Mouse (Mus musculus) intestine, embryonic 16.5 days (tissue): ENCODE measurements around the gene Mmp20. TPM values are rescaled to one million over a fixed set of nuclear protein-coding genes. Genes with fewer than 3 reads are reported as not detected.
A peak's percentile ranks its signal among the peaks of the same experiment; 100 is the strongest.

Experiments used
- ATAC-seq: fragments of 200-750 bp; cut with Nextera tagmentation; 2 replicates; pipeline ENCODE4 v1.8.0; 2017; ENCODE audit warnings: moderate TSS enrichment, moderate library complexity
- H3K27ac ChIP-seq: fragments of 300-500 bp; sonication (generic); 2 replicates; pipeline ENCODE4 v1.5.1; 2014; ENCODE audit warnings: mild to moderate bottlenecking, low read length
- H3K27me3 ChIP-seq: fragments of 300-500 bp; sonication (generic); replicated peaks from 2 replicates; pipeline ENCODE4 v1.6.1; 2014; ENCODE audit warnings: low read length, control low read depth, mixed read lengths; ENCODE audit not compliant: control insufficient read depth, insufficient read depth
- H3K36me3 ChIP-seq: fragments of 300-500 bp; sonication (generic); 2 replicates; pipeline ENCODE4 v1.6.1; 2014; ENCODE audit warnings: low read length, control low read depth; ENCODE audit not compliant: control insufficient read depth, insufficient read depth
- H3K4me1 ChIP-seq: fragments of 300-500 bp; sonication (generic); 2 replicates; pipeline ENCODE4 v1.6.1; 2014; ENCODE audit warnings: low read length, control low read depth, mixed read lengths; ENCODE audit not compliant: control insufficient read depth, insufficient read depth
- H3K4me2 ChIP-seq: fragments of 300-500 bp; sonication (generic); 2 replicates; pipeline ENCODE4 v1.6.1; 2014; ENCODE audit warnings: low read depth, low read length, control low read depth
- H3K4me3 ChIP-seq: fragments of 300-500 bp; sonication (generic); 2 replicates; pipeline ENCODE4 v1.5.1; 2014; ENCODE audit warnings: mild to moderate bottlenecking, low read length
- H3K9ac ChIP-seq: fragments of 300-500 bp; sonication (generic); 2 replicates; pipeline ENCODE4 v1.6.1; 2014; ENCODE audit warnings: low read depth, low read length
- H3K9me3 ChIP-seq: fragments of 300-500 bp; sonication (generic); 2 replicates; pipeline ENCODE4 v1.6.1; 2016; ENCODE audit warnings: low read length, control low read depth; ENCODE audit not compliant: control insufficient read depth
- WGBS: fragments of 180-500 bp; shearing (Covaris S2); extraction: QIAGEN DNeasy Blood & Tissue Kit; methylation state at CpG from one replicate; pipeline ENCODE4 v1.1.7; 2014; 5-methylcytosine and 5-hydroxymethylcytosine counted together
- polyA plus RNA-seq: library from polyadenylated mRNA; unstranded; fragments of >200 nt; fragmentation: Nextera tagmentation; extraction: Ambion mirVana; gene quantifications from 2 replicates; pipeline ENCODE4 v1.2.1, GENCODE M21; 2015

Gene Mmp20
- polyA plus RNA-seq: 0.22 and 0.24 TPM in 2 replicates

- H3K4me3 ChIP-seq: no peak within 1 kb of the TSS
- no peaks in the 10 kb centered on the region for H3K27me3 ChIP-seq
- H3K36me3 ChIP-seq: no peaks in the 10 kb centered on the region
- no peak within 1 kb of the TSS for H3K9ac ChIP-seq
- H3K9me3 ChIP-seq: no peaks in the 10 kb centered on the region
- H3K4me1 ChIP-seq: no peaks in the 10 kb centered on the region
- no peak within 1 kb of the TSS for H3K27ac ChIP-seq
- no peak within 1 kb of the TSS for H3K4me2 ChIP-seq
- no peak for ATAC-seq
Observed at GRCm38 (mm10) chr9:7627931-7628330, at the start of gene Mmp20. Mmp20 (plus strand) TSS chr9:7628231.

- no peak for ATAC-seq
- H3K27ac ChIP-seq: no peak overlapping the region
- H3K36me3 ChIP-seq: no peaks in the 10 kb centered on the region
- H3K27me3 ChIP-seq: no peaks in the 10 kb centered on the region
- WGBS: 73% methylated on average over 8 of the region's 8 CpGs
- no peak overlapping the region for H3K4me3 ChIP-seq
- no peak overlapping the region for H3K4me2 ChIP-seq
- H3K9ac ChIP-seq: no peak overlapping the region
- H3K4me1 ChIP-seq: 0 out of 2 replicates have a peak, but pooled peaks cover 2% of the 10 kb centered on the region
- H3K9me3 ChIP-seq: no peaks in the 10 kb centered on the region
Observed at GRCm38 (mm10) chr9:7590063-7590462, 38.0 kb upstream of the Mmp20 start.

GRCm38 (mm10) chr9:7593272-7593812 lies 34.7 kb upstream of the Mmp20 start:
- H3K36me3 ChIP-seq: no peaks in the 10 kb centered on the region
- H3K27me3 ChIP-seq: no peaks in the 10 kb centered on the region
- H3K9me3 ChIP-seq: no peaks in the 10 kb centered on the region
- no peak overlapping the region for H3K4me2 ChIP-seq
- no peak overlapping the region for H3K4me3 ChIP-seq
- 0 out of 2 replicates have a peak, but pooled peaks cover 2% of the 10 kb centered on the region for H3K4me1 ChIP-seq
- H3K9ac ChIP-seq: no peak overlapping the region
- no peak overlapping the region for H3K27ac ChIP-seq
- WGBS: 92% methylated on average over 3 of the region's 3 CpGs
- no peak for ATAC-seq

GRCm38 (mm10) chr9:7594816-7595540 lies 33.1 kb upstream of the Mmp20 start:
- H3K27ac ChIP-seq: no peak overlapping the region
- WGBS: 4% methylated on average over 6 of the region's 6 CpGs
- 0 out of 2 replicates have a peak, but pooled peaks cover 2% of the 10 kb centered on the region for H3K4me1 ChIP-seq
- peak overlapping the region; percentile 43 for H3K4me3 ChIP-seq
- no peaks in the 10 kb centered on the region for H3K36me3 ChIP-seq
- ATAC-seq: peak; percentile 100
- no peaks in the 10 kb centered on the region for H3K9me3 ChIP-seq
- peak overlapping the region; percentile 56 for H3K4me2 ChIP-seq
- H3K27me3 ChIP-seq: no peaks in the 10 kb centered on the region
- H3K9ac ChIP-seq: peak overlapping the region; percentile 61; the same call in 1 of the 2 replicates

GRCm38 (mm10) chr9:7602982-7603742 lies 24.9 kb upstream of the Mmp20 start:
- Histone ChIP-seq H3K4me3 (no peak overlapping the region), H3K9me3 (no peaks in the 10 kb centered on the region), H3K4me1 (no peaks in the 10 kb centered on the region), H3K27ac (no peak overlapping the region), H3K27me3 (no peaks in the 10 kb centered on the region), H3K9ac (no peak overlapping the region), H3K36me3 (no peaks in the 10 kb centered on the region), H3K4me2 (no peak overlapping the region)
- 0 out of 2 replicates have a peak, but pooled peaks have one; percentile 26 for ATAC-seq
- WGBS: 2% methylated on average over 3 of the region's 3 CpGs

- ATAC-seq: no peak
- H3K36me3 ChIP-seq: no peaks in the 10 kb centered on the region
Observed at GRCm38 (mm10) chr9:7604005-7604404, 24.0 kb upstream of the Mmp20 start.

GRCm38 (mm10) chr9:7605638-7606037 lies 22.4 kb upstream of the Mmp20 start:
- 88% methylated on average over 12 of the region's 12 CpGs for WGBS
- Histone ChIP-seq H3K27me3 (no peaks in the 10 kb centered on the region), H3K4me3 (no peak overlapping the region), H3K4me1 (no peaks in the 10 kb centered on the region), H3K36me3 (no peaks in the 10 kb centered on the region), H3K4me2 (no peak overlapping the region), H3K9ac (no peak overlapping the region), H3K9me3 (no peaks in the 10 kb centered on the region), H3K27ac (no peak overlapping the region)
- no peak for ATAC-seq

More at GRCm38 (mm10) chr9:7604005-7604404, 24.0 kb upstream of the Mmp20 start:
- H3K4me3 ChIP-seq: no peak overlapping the region
- H3K4me2 ChIP-seq: no peak overlapping the region
- H3K27me3 ChIP-seq: no peaks in the 10 kb centered on the region
- no peak overlapping the region for H3K9ac ChIP-seq
- WGBS: 63% methylated on average over 6 of the region's 6 CpGs
- H3K9me3 ChIP-seq: no peaks in the 10 kb centered on the region
- no peak overlapping the region for H3K27ac ChIP-seq
- H3K4me1 ChIP-seq: no peaks in the 10 kb centered on the region

- H3K4me1 ChIP-seq: no peaks in the 10 kb centered on the region
- H3K36me3 ChIP-seq: no peaks in the 10 kb centered on the region
- no peaks in the 10 kb centered on the region for H3K27me3 ChIP-seq
- no peak overlapping the region for H3K4me2 ChIP-seq
- ATAC-seq: no peak
- H3K27ac ChIP-seq: no peak overlapping the region
- no peak overlapping the region for H3K4me3 ChIP-seq
- H3K9ac ChIP-seq: no peak overlapping the region
- 77% methylated on average over 3 of the region's 3 CpGs for WGBS
- H3K9me3 ChIP-seq: no peaks in the 10 kb centered on the region
Observed at GRCm38 (mm10) chr9:7622582-7622981, 5.4 kb upstream of the Mmp20 start.

- Histone ChIP-seq H3K27ac (no peak overlapping the region), H3K4me2 (no peak overlapping the region), H3K4me3 (no peak overlapping the region), H3K36me3 (no peaks in the 10 kb centered on the region), H3K4me1 (no peaks in the 10 kb centered on the region), H3K27me3 (no peaks in the 10 kb centered on the region), H3K9me3 (no peaks in the 10 kb centered on the region), H3K9ac (no peak overlapping the region)
- ATAC-seq: no peak
- WGBS: 39% methylated on average over 5 of the region's 5 CpGs
Observed at GRCm38 (mm10) chr9:7633936-7634335, 5.9 kb downstream of the Mmp20 start.
